Mouse (Mus musculus): Measurements from ENCODE around the gene Snx20. TPM values are rescaled to one million over a fixed set of nuclear protein-coding genes. Genes with fewer than 3 reads are reported as not detected.
A peak's percentile ranks its signal among the peaks of the same experiment; 100 is the strongest.
"Not testable (repeated sequence)": the region's sequence is repeated elsewhere in the genome, so short reads cannot be mapped to it uniquely, and the experiment has no call there.

Gene Snx20
- polyA plus RNA-seq, 1 experiment from 2014 or later = 2.2 TPM

DNA sequence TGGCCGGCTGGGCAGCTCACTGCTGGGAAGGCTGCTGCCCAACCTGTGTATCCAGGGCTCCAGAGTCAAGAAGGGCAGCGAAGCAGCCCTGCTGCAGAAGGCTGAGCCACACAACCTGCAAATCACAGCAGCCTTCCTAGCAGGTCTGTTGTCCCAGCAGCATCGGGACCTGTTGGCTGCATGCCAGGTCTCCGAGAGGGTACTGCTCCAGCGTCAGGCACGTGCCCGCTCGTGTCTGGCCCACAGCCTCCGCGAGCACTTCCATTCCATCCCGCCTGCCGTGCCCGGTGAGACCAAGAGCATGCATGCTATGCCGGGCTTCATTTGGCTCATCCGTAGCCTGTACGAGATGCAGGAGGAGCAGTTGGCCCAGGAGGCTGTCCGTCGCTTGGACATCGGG, 29.0 kb upstream of the Snx20 start:
- H3K9ac ChIP-seq = no peak overlapping the region
- H3K36me3 ChIP-seq = no peaks in the 10 kb centered on the region
- H3K4me1 ChIP-seq = no peaks in the 10 kb centered on the region
- H3K9me3 ChIP-seq = no peaks in the 10 kb centered on the region
- 82% methylated on average over 19 of the region's 19 CpGs for WGBS
- ATAC-seq (ENCODE audit: insufficient number of reproducible peaks, low FRiP score, low TSS enrichment, low read depth) = no peak
- no peak overlapping the region for H3K27ac ChIP-seq
- no peak overlapping the region for H3K4me3 ChIP-seq
- H3K4me2 ChIP-seq = no peak overlapping the region
- H3K27me3 ChIP-seq = no peaks in the 10 kb centered on the region

DNA sequence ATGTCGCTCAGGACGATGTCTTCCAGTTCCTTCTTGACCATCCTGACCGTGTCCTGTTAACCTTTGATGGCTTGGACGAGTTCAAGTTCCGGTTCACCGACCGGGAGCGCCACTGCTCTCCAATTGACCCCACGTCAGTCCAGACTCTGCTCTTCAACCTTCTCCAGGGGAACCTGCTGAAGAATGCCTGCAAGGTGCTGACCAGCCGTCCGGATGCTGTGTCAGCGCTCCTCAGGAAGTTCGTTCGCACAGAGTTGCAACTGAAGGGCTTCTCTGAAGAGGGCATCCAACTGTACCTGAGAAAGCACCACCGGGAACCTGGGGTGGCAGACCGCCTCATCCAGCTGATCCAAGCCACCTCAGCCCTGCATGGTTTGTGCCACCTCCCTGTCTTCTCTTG, 28.2 kb upstream of the Snx20 start:
- no peak overlapping the region for H3K4me2 ChIP-seq
- no peaks in the 10 kb centered on the region for H3K4me1 ChIP-seq
- no peak overlapping the region for H3K4me3 ChIP-seq
- no peaks in the 10 kb centered on the region for H3K9me3 ChIP-seq
- ATAC-seq (ENCODE audit: insufficient number of reproducible peaks, low FRiP score, low TSS enrichment, low read depth) = 0 out of 2 replicates have a peak, but pooled peaks have one; percentile 20
- H3K27ac ChIP-seq = no peak overlapping the region
- H3K27me3 ChIP-seq = no peaks in the 10 kb centered on the region
- 87% methylated on average over 16 of the region's 16 CpGs for WGBS
- no peaks in the 10 kb centered on the region for H3K36me3 ChIP-seq
- no peak overlapping the region for H3K9ac ChIP-seq

DNA sequence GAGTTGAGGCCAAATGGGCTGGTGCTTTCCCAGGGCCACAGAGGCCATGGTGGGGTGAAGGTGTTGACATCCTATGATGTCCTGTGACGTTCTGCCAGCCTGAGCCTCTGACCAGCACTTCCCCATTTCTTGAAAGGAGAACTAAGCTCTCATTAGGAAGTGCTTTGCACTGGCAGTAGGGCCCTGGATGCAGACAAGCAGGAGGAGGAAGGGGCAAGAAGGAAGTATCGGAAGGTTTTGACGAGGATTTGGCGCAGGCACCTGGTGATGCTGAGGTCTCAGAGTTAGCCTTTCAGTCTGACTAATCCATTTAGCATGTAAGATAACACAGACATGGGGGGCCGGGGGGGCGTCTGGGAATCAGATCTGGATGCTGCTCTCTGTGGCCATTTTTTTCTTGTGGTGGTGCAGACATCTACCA, 26.5 kb upstream of the Snx20 start:
- no peak overlapping the region for H3K27ac ChIP-seq
- H3K4me3 ChIP-seq = no peak overlapping the region
- H3K9ac ChIP-seq = no peak overlapping the region
- no peaks in the 10 kb centered on the region for H3K27me3 ChIP-seq
- no peak overlapping the region for H3K4me2 ChIP-seq
- 80% methylated on average over 6 of the region's 6 CpGs for WGBS
- no peak for ATAC-seq (ENCODE audit: insufficient number of reproducible peaks, low FRiP score, low TSS enrichment, low read depth)
- H3K4me1 ChIP-seq = no peaks in the 10 kb centered on the region
- no peaks in the 10 kb centered on the region for H3K9me3 ChIP-seq
- H3K36me3 ChIP-seq = no peaks in the 10 kb centered on the region

DNA sequence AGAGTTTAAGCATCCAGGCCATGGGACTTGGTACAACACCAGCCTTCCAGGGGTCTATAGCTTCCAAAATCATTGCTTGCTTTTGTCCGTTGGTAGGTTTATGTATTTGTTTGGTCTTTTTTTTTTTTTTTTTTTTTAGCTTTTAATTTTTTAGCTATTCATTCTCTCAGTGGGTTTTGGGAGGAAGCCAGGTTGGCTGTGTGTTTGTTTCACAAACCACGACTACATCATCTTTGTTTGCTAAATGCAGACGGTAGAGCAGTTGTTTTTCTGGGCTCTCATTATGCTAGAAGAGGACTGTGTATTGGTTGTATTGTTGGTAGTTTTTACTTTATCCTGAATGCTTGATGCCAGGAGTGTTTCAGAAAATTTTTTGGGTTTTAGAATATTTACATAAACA, 23.9 kb upstream of the Snx20 start:
- H3K4me3 ChIP-seq = no peak overlapping the region
- H3K4me2 ChIP-seq = no peak overlapping the region
- no peaks in the 10 kb centered on the region for H3K27me3 ChIP-seq
- ATAC-seq (ENCODE audit: insufficient number of reproducible peaks, low FRiP score, low TSS enrichment, low read depth) = no peak
- H3K27ac ChIP-seq = no peak overlapping the region
- H3K9me3 ChIP-seq = no peaks in the 10 kb centered on the region
- H3K9ac ChIP-seq = no peak overlapping the region
- WGBS = 73% methylated on average over 3 of the region's 3 CpGs
- no peaks in the 10 kb centered on the region for H3K4me1 ChIP-seq
- H3K36me3 ChIP-seq = no peaks in the 10 kb centered on the region

DNA sequence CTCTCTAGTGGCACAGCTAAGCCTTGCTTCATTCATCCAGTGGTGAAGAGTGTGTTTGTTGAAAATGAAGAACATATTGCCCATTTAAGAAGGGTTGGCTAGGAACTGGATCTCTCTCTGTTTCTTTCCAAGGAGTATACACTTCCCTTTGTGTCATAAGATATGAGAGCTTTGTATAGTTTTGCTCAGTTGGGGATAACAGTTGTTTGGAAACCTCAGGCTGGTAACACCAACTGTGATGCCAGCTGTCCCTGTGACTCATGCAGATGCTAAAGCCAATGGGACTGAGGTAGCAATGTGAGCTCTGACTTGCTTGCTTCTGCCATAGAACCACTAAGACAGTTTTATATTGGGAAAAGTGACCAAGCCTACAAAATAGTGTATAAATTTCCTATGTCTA, 19.4 kb upstream of the Snx20 start:
- H3K27ac ChIP-seq = no peak overlapping the region
- no peaks in the 10 kb centered on the region for H3K9me3 ChIP-seq
- no peak overlapping the region for H3K9ac ChIP-seq
- no peak for ATAC-seq (ENCODE audit: insufficient number of reproducible peaks, low FRiP score, low TSS enrichment, low read depth)
- 0 out of 2 replicates have a peak, but pooled peaks cover 9% of the 10 kb centered on the region for H3K4me1 ChIP-seq
- no peak overlapping the region for H3K4me3 ChIP-seq
- no peaks in the 10 kb centered on the region for H3K36me3 ChIP-seq
- H3K27me3 ChIP-seq = no peaks in the 10 kb centered on the region
- H3K4me2 ChIP-seq = no peak overlapping the region

DNA sequence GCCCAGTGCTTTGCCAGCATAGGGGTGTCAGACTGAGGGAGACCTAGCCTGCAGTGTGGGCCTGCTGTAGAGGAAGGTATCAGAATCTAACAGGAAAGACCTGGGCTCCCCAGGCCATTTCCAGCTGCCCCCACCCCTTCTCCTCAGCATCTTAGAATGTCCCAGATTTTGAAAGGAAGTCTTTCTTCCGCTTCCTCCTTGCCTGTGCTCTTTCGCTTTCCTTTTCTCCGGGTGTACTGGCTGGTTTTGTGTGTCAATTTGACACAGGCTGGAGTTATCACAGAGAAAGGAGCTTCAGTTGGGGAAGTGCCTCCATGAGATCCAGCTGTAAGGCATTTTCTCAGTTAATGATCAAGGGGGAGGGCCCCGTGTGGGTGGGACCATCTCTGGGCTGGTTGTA, 15.2 kb upstream of the Snx20 start:
- H3K4me2 ChIP-seq; H3K36me3 ChIP-seq; H3K27me3 ChIP-seq; H3K27ac ChIP-seq; H3K9me3 ChIP-seq; ATAC-seq (ENCODE audit: insufficient number of reproducible peaks, low FRiP score, low TSS enrichment, low read depth); H3K4me3 ChIP-seq; H3K9ac ChIP-seq: not testable (repeated sequence)
- WGBS = 48% methylated on average over 4 of the region's 4 CpGs
- H3K4me1 ChIP-seq = peaks cover 30% of the 10 kb centered on the region

DNA sequence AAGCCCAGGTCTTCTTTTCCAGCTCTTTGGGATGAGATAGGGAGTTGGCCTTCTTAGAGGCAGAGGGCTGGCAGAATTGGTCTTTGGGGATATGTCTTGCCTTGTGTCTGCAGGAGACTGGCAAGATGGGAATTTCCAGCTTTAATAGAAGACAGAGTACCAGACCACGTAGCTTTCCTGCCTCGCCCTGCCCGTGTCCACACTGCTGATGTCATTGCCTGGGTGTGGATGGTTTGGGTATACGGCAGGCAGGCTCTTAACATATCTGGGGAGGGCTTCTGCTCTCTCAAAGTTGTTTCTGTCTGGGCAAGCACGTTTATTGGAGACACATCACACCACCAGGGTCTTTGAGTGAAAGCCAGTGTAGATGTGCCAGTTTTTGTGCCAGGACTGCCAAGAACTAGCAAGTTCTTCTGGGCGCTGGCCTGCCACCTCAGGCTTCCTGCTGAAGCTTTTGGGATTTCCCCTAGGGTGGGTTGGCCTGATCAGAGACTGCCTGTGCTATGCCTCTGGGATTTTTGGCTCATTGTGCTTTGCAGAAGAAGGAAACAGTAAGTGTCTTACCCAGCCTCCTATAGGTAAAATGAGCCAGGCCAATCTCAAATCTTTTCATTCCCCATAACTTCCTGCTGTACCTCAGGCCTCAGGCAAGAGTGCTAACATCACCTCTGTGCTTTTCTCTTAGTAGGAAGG, 14.2 kb upstream of the Snx20 start:
- Histone ChIP-seq H3K36me3 (no peaks in the 10 kb centered on the region), H3K4me2 (no peak overlapping the region), H3K9ac (no peak overlapping the region), H3K4me3 (no peak overlapping the region), H3K9me3 (no peaks in the 10 kb centered on the region), H3K27me3 (no peaks in the 10 kb centered on the region), H3K27ac (no peak overlapping the region), H3K4me1 (peaks cover 30% of the 10 kb centered on the region)
- ATAC-seq (ENCODE audit: insufficient number of reproducible peaks, low FRiP score, low TSS enrichment, low read depth) = no peak
- WGBS = 66% methylated on average over 6 of the region's 6 CpGs

DNA sequence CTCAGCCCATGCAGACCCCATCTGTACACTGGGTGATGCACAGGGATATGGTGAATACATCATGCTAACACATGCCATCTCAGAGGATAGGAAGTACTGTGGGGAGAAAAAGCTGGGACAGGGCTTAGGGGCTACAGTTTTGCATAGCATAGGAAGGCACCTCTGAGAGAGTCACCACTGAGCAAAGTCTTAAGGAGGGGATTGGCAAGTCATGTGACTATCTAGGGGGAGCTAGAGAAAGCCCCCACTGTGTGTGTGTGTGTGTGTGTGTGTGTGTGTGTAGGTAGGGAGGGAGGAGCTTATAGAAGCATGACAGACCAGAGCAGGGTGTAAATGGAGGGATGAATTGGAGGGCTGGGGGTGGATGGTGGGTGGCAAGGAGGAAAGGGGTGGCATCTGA, 12.4 kb upstream of the Snx20 start:
- H3K36me3 ChIP-seq = no peaks in the 10 kb centered on the region
- no peak for ATAC-seq (ENCODE audit: insufficient number of reproducible peaks, low FRiP score, low TSS enrichment, low read depth)
- peaks cover 30% of the 10 kb centered on the region for H3K4me1 ChIP-seq
- no peak overlapping the region; the same call in 1 of the 2 replicates for H3K4me3 ChIP-seq
- H3K27me3 ChIP-seq = no peaks in the 10 kb centered on the region
- H3K27ac ChIP-seq = no peak overlapping the region
- H3K9ac ChIP-seq = no peak overlapping the region
- H3K4me2 ChIP-seq = no peak overlapping the region
- no peaks in the 10 kb centered on the region for H3K9me3 ChIP-seq

DNA sequence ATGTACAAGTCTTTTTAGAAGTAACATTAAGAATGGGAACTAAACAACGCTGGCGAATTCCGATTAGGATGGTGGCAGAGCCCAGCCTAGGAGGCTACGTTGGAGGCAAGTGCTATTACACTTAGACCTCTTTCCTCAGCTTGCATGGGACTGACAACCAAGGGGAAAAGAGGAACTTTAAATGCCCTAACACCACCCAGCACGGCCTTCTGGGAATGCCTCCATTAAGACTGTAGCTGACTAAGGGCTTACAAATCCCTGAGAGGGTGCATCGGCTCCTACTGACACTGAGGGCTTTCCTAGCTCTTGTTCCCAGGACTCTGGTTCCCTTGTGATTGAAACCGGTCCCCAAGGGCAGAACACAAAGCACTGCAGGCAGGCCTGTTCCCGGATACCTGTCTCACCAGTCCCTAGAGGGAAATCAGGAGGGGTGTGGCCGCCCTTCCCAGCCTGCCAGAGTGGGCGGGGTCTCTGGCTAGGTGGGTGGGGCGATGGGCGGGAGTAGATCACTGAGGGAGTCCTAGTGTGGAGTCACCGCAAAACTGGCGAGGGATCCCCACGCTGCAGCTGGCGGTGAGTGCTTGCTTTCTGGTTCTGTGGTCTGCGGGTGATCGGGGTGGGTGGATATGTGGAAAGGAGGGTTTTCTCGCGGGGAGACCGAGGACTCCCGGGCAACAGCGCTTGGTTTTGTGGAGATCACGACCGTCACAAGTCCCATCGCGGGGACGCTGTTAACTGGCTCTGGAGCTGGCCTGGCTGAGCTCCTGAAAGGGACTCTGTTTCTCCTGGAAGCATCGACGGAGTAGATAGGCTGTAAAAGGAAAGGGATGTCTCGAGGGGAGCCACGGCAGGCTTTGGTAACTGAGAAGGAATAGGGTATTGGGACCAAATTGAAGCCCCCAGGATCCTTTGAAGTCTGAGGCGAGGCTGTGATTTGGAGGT, 11.2 kb upstream of the Snx20 start, which contains the start of gene Nod2:
Gene Nod2, plus strand, starts transcription at position 479 of the 942 bp plus-strand sequence.
- Histone ChIP-seq H3K4me1 (peaks cover 27% of the 10 kb centered on the region), H3K27ac (no peak within 1 kb of the TSS), H3K4me2 (peak within 1 kb of the TSS; percentile 70), H3K36me3 (no peaks in the 10 kb centered on the region), H3K9ac (no peak within 1 kb of the TSS), H3K9me3 (no peaks in the 10 kb centered on the region), H3K4me3 (peak within 1 kb of the TSS; percentile 39), H3K27me3 (no peaks in the 10 kb centered on the region)
- 7% methylated on average over 33 of the region's 33 CpGs for WGBS
- ATAC-seq (ENCODE audit: insufficient number of reproducible peaks, low FRiP score, low TSS enrichment, low read depth) = no peak

DNA sequence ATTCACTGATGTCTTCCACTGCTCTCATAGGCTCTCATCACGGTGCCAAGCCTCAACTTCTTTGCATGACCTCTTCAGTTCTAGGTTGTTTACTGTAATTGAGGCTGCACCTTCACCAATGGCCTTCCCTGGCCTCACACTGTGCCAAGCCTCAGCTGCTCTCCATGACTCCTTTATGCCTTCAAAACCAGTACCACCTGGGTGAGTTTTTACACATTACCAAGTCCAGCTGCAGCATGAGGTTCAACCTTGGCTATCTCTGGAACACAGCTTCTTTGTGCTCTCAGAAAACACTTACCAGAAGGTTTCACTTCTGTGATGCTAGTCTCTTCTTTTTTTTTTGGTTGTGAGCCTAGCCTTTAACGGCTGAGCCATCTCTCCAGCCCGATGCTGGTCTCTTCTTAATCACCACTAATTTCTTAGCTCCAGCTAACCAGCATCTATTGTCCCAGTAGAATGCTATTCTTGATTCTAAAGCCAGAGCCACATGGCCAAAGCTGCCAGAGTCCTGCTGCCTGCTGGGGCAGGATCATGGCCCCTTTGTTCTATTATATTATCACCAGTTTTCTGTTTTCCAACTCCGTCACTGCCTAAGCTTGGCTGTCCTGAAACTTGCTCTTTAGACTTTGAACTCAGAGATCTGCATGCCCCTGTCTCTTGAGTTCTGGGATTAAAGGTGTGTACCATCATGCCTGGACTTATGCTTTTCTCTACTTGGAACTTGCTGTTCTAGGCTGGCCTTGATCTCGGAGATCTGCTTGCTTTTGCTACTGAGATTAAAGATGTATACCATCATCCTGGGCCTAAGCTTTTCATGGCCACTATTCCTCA, 7.0 kb upstream of the Snx20 start:
- Histone ChIP-seq H3K4me3 (no peak overlapping the region), H3K4me2 (no peak overlapping the region), H3K4me1 (peaks cover 13% of the 10 kb centered on the region), H3K9me3 (no peaks in the 10 kb centered on the region), H3K36me3 (no peaks in the 10 kb centered on the region), H3K9ac (no peak overlapping the region), H3K27me3 (no peaks in the 10 kb centered on the region), H3K27ac (no peak overlapping the region)
- ATAC-seq (ENCODE audit: insufficient number of reproducible peaks, low FRiP score, low TSS enrichment, low read depth) = no peak
- WGBS = 81% methylated on average over 5 of the region's 5 CpGs

DNA sequence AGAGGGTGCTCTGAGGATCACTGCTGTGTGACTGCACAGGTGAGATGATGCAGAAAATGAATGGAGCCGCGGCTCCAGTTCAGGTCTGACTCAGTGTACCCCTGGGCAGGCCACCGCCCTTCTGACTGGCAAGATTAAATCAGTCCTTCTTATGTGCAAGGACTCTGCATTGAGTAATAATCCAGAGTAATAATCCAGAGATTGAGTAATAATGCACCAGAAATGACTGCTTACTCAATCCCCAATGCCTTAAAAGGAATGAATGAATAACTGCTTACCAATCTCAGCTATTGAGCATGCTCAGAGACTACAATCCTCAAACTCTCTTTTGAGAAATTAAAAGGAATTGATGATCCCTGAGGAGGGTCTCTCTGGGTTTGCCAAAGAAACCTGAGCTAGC, 3.0 kb upstream of the Snx20 start:
- no peak overlapping the region for H3K27ac ChIP-seq
- H3K4me1 ChIP-seq = peaks cover 4% of the 10 kb centered on the region; the same call in 1 of the 2 replicates
- ATAC-seq (ENCODE audit: insufficient number of reproducible peaks, low FRiP score, low TSS enrichment, low read depth) = no peak
- H3K9me3 ChIP-seq = no peaks in the 10 kb centered on the region
- 96% methylated on average over 3 of the region's 3 CpGs for WGBS
- H3K27me3 ChIP-seq = no peaks in the 10 kb centered on the region
- no peak overlapping the region for H3K4me3 ChIP-seq
- no peak overlapping the region for H3K4me2 ChIP-seq
- no peaks in the 10 kb centered on the region for H3K36me3 ChIP-seq
- H3K9ac ChIP-seq = no peak overlapping the region

All from limb, embryonic 15.5 days (tissue).